Mouse (Mus musculus): ENCODE measurements around the gene Crip2. TPM values are rescaled to one million over a fixed set of nuclear protein-coding genes. Genes with fewer than 3 reads are reported as not detected.

Gene Crip2
- 1,000 to 10,000 TPM; 1,482 to 1,552 TPM for total RNA-seq (2021)

DNA sequence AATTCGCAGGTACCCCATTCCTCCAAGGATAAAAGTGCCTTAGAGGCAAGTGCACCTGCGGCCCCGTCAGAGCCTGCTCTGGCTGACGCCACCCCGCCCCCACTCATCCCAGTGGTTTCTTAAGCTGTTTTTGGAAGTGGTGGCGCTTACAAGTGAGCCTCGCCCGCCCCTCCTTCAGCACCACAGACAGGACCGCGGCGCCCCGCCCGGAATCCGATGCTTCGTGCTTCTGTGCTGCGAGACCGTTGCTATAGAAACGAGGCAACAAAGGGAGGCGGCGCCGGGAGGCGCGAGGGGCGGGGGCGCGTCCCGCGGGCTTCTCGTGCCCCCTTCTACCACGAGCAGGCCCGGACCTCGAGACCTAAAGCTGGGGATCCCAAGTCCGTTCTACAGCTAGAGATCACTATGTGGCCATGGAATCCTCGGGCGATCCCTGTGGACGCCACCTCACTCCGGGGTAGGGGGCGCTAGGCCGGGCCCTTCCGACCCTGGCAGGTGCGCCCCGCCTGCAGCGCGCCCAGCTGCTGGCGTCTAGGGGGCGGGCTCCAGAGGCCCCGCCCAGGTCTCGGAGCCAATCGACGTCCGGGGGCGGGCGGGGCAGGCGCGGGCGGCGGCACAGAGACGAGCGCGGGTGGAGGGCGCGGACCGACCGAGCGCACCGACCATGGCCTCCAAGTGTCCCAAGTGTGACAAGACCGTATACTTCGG is at the start of gene Crip2:
Gene Crip2, plus strand, starts transcription at position 329 of the 708 bp plus-strand sequence.
- peak; percentile 91 to 98 for DNase-seq
- intact Hi-C loops (cut with DNase I), result no loop called here

DNA sequence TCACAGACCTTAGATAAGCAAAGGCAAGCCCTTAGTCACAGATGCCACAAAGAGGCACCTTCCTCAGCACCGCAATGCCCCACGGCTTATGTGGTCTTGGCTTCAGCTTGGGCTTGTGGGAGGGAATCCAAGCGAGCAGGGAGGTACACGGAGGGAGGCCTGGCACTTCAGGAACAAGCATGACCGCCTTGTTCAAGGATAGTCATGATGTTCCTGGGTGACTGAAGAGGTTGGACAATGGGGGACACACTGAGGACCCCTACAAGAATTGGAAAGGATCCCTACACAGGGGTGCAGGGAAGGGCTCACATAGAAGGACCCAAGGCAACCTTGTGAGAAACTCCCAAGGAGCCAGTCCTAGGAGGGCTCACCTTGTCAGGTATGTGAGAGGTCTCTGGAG is 43.0 kb upstream of the Crip2 start:
- intact Hi-C loops (cut with DNase I), result no loop called here
- DNase-seq, result no peak

DNA sequence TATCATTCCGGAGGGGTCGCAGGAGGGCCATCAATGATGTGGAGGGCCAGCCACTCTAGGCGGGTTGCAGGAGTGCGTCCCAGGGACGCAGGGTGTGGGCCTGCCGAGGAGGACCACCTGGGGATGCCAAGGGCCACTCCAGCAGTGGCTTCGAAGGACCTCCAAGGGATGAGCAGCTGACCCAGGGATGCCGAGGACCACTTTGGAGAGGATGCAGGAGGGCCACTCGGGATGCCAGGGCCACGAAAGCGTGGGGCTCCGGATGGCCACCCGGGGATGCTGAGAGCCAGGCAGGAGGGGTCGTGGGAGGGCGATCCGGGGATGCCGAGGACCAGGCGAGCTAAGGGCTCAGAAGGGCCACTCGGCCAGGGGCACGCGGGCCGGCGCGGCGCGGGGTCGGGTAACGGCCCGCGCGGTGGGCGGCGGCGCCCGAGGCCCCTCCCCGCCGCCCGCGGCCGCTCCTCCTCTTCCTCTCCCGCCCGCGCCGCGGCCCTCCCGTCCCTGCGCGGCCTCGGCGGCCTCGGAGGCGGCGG is 42.2 kb upstream of the Crip2 start, which contains the start of gene Mta1:
Gene Mta1, plus strand, starts transcription at position 530 of the 533 bp plus-strand sequence.
- peak; percentile 60 to 67 for DNase-seq
- intact Hi-C loops (cut with DNase I), result no loop called here

DNA sequence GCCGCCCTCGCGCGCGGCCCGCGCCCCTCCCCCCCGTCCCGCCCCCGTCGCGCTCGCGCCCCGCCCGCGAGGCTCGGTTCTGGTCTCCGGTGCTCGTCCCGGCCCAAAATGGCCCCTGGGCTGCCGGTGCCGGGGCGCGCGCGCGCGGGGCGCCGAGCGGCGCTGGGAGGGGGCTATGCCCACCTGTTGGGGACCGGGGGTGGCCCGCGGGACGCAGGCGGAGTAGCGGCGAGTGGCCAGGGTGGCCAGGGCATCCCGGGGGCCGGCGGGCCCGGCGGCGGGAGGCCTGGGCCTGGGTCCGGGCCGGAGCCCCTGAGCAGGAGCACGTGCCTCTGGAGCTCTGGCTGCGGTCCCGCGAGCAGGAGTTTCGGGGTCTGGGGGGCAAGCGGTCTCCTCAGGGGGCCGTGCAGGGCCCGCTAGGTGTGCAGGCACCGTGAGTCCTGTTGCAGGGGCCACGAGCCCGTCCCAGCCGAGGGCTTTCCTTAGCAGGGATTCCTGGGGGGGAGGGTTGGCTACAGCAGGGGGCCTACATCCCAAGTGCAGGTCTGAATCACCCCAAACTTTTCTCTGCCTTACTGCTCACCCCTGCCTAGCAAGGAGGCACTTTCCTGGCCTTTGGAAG is 41.4 kb upstream of the Crip2 start:
- DNase-seq, result peak; percentile 33 to 53
- intact Hi-C loops (cut with DNase I), result no loop called here

DNA sequence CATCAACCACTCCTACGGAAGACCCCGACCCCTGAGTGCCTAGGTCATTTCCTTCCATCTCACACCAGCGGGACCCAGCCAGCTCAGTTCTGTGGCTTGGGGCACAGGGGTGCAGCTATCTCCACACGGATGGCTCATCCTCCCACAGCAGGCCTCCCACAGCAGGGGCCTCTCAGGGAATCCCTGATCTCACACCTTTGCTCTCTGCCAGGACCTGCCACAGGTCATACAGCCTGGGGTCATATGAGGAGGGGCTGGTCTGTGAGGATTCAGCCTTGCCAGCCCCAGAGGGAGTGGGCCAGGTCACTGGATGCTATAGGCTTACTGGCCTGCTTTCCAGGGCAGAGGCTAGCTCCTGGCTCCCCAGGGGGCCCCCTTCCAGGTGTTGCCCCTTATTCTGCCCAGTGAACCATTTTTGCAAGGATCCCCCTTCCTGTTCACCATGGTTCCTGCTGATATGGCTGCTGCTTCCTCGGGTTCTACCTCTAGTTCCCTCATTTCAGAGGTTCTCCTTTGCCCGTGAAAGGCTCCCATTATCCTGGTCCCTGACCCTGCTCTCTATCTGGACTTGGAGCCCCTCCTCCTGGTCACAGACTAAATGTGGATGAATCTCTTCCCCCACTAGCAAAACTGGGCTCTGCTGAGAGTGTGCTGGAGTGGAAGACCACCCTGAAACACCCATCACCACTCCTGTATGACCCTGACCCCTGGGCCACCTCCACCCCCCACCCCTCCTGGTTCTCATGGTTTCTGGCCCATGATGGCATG is 40.4 kb upstream of the Crip2 start:
- no peak for DNase-seq
- intact Hi-C loops (cut with DNase I), result loop anchor here (2.0 to 5.0 kb wide), 3 partner anchors 85 to 142 kb away; partner anchors contain the start of genes Brf1 and Pacs2

DNA sequence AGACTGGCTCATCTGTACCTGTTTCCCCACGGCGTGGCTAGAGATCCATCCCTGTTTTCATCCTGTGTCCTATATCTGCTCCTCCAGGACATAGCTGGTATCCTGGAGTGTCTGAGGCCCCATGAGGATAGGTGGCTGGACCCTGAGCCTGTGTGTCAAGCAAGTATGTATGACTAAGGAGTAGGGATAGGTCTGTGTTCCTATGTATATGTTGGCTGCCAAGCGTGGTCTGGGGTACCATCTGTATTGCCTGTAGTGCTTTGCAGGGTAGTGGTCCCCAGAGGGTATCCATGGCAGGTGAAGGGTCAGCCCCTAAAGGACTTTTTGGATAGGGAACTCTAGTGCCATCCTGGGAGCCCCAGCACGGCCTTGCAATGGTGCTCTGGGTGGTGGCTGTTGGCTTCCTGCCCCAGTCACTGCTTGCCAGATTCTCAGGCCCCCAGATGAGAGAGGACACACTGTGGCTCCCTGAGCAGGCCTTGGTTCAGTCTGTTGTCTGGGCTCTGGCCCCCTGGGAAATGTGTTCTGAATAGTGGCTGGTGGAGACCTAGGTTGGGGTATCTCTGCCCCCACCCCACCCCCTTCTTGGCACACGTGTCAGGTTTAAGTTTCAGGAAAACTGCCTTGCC is 39.5 kb upstream of the Crip2 start:
- intact Hi-C loops (cut with DNase I), result loop anchor here (2.0 to 5.0 kb wide), 3 partner anchors 86 to 143 kb away; partner anchors contain the start of genes Brf1 and Pacs2
- DNase-seq, result peak; percentile 66 to 68

DNA sequence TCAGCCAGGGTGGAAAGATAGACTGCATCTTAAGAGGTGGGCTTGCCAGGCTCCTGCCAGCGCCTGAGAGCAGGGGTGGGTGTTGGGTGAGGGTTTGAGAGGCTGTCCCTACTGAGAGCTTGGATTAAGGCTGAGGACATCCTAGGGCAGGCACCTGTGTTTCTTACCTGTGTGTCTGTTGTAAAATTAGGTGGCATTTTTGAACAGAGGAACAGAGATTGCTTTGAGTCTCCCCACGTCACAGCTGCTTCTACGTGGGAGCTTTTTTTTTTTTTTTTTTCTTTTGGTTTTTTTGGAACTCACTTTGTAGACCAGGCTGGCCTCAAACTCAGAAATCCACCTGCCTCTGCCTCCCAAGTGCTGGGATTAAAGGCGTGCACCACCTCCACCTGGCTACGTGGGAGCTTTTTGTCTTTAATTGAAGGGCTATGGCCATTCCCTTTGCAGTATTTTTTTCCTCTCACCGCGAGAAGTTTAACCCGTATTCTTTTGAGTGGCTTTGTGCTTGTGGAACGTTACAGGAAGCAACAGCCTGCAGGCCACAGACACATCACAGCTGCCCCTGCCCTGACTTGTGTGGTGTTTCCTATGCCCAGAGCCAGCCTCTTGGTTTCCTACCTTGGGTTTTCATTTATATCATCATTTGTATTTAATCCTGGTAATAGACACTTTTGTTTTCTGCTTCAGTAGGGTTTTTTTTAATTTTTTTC is 38.6 kb upstream of the Crip2 start:
- no peak for DNase-seq
- intact Hi-C loops (cut with DNase I), result loop anchor here (2.0 to 5.0 kb wide), 3 partner anchors 87 to 144 kb away; partner anchors contain the start of genes Brf1 and Pacs2

DNA sequence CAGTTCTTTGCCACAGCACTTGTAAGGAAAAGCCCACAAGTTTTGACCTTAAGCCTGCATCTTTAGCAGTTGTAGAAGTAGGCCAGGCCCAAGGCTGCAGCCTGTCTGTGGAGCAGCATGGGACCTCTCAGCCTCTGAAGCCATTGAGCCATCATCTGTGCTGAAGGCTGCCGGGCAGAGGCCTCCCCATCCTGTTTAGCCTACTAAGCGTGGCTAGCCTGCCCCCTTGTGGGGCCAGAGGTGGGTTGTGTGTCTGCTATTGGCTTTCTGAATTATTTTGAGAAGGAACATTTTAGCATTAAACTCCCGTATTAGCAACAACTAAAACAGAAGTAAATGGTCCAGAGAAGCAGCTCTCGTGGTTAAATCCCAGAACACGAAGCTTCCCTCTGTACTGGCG is 37.6 kb upstream of the Crip2 start:
- peak; percentile 49 to 61 for DNase-seq
- intact Hi-C loops (cut with DNase I), result loop anchor here (5.0 kb wide), 2 partner anchors 100 to 145 kb away; partner anchors contain the start of gene Brf1

DNA sequence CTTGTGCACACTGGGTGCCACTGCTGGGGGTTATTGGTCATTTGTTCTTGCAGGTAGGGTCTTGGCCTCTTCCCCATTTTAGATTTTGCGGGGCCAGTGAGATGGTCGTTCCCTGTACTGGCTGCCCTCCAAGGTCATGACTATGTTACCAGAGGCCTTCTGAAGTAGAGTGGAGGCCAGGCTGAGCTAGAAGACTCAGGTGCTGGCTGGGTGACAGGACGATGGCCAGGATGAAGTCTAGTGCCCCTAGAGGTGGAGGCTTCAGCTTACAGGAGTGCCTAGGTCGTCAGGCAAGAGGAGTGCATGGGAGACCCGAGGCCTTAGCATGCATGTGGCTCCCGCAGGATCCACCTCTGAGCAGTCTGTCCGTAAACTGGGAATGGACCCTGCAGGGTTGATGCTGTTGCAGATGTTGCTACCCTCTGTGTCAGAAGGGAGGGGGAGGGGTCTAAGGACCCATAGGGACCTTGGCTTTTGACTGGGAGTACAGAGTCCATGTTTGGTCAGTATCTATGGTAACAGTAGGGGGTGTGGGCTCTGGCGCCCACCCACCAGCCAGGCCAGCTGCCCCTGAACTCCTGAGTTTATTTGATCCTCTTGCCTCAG is 36.1 kb upstream of the Crip2 start:
- no peak for DNase-seq
- intact Hi-C loops (cut with DNase I), result loop anchor here (5.0 kb wide), 2 partner anchors 102 to 147 kb away; partner anchors contain the start of gene Brf1

DNA sequence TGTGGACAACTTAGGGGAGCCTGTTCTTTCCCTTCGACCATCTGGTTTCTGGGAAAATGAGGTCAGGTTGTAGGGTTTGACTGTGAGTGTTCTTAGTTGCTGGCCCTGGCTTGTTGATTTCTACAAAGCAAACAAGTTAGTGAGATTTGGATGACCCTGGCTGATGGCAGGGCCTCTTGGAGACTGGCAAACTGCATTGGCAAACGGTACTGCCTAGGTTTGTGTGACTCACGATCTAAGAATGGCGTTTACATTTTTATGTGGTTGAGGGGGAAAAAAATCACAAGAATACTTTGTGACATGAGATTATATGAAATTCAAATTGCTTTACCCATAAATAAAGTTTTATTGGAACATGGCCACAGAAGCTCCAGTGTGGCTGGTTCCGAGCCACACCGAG is 33.6 kb upstream of the Crip2 start:
- intact Hi-C loops (cut with DNase I), result no loop called here
- DNase-seq, result no peak

DNA sequence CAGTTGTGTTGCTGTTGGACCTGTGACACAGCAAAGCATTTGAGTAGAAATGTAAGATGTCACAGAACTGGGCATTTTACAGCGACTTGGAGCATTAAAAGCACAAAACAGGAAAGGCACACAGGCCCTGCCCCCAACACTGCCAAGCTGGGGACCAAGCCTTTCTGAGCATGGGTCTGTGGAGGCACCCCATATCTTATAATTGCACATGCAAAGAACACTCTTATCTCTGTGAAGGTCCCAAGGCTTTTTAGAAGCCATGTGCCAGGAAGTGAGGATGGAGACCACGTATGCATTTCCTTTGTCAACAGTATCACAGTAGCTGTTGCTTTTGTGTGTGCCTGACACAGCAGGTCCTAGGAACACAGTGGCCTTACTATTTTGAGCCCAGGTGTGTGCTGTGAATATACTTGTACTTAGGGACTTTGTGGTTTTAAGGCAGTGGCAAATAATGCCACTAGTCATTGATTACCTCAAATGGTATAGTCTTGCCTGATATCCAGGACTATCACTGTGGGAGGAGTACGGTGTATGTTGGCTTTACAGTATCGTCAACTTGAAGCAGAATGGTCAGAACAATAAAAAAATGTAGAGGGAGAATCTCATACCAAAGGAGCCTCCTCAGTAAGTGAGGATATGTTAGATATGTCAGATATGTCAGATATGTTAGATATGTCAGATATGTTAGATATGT is 32.5 kb upstream of the Crip2 start:
- DNase-seq, result no peak
- intact Hi-C loops (cut with DNase I), result no loop called here

DNA sequence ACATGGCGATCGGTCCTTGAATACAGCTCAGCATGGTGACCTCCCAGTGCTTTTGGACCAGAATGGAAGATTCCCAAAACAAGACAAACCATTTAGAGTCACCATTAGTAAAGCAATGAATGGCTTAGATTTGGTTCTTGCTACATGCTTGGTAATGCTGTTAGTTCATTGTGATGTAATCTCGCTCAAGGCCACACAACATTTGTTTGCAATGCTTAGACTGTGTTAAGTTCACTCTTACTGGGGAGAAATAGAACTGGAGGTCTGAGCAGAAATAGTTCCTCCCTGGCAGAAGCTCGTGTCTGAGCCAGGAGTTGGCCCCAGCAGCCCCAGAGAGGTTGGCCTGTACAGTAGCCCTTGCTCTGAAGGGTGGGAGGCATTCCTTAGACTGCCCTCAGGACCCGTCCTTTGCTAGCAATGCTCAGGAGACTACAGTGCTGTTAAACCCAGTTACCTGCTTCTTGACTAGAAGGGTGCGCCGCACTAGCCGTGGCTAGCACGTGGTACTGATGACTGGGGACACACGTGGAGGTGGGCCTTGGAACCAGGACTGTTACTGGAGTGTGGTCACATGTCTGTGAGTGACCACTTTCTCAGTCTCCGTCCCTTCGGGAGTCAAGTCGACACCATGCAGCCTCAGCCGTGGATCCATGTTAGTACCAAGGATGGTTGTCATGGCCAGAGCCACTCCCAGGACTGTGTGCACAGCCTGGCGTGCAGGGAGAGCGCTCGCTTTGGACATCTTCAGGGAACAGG is 31.3 kb upstream of the Crip2 start:
- intact Hi-C loops (cut with DNase I), result no loop called here
- no peak for DNase-seq

DNA sequence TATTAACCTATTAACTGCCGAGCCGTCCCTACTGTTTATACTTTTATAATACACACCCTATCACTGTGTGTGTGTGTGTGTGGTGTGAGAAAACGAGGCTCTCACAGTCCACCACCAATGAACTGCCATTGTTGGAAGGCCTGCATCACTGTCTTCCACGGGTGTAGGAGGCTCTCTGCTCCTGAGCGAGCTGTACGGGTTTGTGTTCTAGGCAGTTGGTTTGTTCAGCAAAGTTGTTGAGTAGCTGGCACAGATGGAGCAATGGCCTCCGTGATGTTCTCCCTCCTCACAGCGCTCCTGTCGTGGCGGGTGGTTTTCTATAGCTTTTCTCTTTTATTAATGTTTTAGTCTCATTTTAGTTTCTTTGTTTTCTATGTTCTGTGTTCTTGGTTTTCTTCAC is 30.2 kb upstream of the Crip2 start:
- DNase-seq, result no peak
- intact Hi-C loops (cut with DNase I), result no loop called here

DNA sequence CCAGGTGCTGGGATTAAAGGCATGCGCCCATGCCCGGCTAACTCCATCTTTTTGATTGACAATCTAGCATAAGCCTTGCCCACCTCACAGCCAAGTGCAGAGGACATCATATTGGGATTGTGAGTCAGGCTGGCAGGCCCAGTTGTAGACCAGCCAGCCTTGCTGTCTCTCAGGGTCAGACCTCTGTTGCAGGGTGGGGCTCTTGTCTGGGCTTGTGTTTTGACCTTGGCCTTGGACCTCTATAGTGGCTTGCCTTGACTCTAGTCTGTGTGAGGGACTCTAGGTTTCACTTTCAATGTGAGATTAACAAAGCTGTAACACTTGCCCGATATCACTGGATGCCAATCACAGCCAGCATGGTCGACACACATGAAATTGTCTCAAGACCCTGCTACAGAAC is 25.9 kb upstream of the Crip2 start:
- intact Hi-C loops (cut with DNase I), result no loop called here
- no peak for DNase-seq

DNA sequence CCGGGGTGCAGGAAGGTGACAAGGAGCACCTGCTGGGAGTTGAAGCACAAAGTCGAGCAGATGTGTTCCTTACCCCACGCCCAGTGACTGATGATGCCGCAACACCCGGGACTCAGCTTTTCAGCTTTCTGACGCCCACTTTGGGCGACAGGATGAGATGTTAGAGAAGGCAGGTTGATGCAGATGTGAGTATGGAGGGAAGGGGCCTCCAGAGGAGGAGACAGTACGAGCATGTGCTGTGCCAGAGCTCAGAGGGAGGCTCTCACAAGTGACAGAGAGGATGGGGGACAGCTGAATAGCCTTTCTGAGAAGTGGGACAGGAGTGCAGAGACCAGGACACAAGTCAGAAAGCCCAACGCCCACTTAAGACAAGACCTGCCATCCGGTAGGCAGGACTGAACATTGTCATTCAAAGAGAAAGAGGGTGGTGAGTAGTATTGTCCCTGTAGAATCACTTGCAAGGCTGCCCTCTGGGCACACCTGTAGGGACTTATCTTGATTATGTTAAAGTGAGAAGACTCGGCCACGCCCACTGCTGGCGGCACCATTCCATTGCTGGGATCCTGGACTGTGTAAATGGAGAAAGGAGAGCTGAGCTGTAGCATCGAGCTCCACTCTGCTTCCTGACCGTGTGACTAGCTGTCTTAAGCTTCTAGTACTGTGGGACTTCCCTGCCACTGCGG is 25.0 kb upstream of the Crip2 start:
- intact Hi-C loops (cut with DNase I), result no loop called here
- DNase-seq, result no peak

DNA sequence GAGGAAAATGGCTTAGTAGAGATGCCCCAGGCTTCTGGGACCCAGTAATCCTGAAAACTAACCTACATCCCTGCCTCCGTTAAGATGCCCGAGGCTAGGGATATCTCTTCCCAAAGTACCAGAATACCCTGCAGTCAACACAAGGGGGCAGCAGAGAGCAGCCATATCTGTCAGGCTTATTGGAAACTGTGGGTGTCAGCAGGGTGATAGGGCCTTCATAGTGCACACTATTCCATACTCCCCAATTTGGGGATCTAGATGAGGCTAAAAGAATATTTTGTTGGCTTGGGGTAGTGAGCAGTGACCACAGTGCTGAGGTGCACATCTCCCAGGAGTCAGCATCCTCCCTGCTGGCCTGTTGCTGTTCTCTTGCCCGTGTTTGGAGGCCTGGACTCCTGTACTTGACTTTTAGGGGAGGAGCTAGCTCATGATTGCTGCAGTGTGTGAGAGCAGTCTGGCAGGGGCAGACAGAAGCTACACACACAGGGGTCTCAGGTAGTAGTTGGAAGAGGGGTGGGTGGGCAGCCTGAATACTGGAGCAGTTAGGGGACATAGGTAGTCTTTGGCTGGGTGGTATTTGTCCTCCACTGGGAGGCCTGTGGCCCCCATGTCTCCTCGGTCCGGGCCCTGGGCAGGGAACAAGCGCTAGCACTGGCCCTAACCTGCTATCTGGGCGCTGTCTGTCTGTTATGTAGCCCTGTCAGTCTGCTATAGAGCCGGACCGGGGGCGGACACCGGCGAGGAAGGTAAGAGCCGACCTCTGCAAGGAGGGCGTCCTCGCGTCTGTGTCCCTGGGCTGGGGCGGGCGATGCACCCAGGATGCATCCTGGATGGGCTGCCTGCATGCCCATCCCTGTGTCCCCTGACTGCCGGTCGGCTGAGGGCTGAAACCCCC is 20.3 kb upstream of the Crip2 start:
- peak; percentile 88 to 90 for DNase-seq
- intact Hi-C loops (cut with DNase I), result loop anchor here (1.0 kb wide), 1 partner anchor 36 kb away; no protein-coding TSS in a partner anchor

Data from heart, postnatal 36 days (tissue).